Mouse (Mus musculus): ENCODE measurements at regions not wholly inside any gene's neighbourhood (a gene's known extent, or its start where the extent isn't known, plus 50 kb on each side); places are given as distances from the start of the nearest gene placed in this dataset.

GRCm38 (mm10) chr16:9121581-9121980 is 291.7 kb downstream of the 1810013L24Rik start:
- Histone ChIP-seq H3K36me3 (ENCODE audit: control insufficient read depth, insufficient read depth, low read length) (no peaks in the 10 kb centered on the region), H3K27me3 (replicated peaks; ENCODE audit: control insufficient read depth, insufficient read depth, low read length) (no peaks in the 10 kb centered on the region), H3K27ac (ENCODE audit: low read depth, low read length) (no peak overlapping the region), H3K4me2 (ENCODE audit: low read length) (no peak overlapping the region), H3K9ac (ENCODE audit: low read depth, low read length) (no peak overlapping the region), H3K4me3 (ENCODE audit: low read length) (no peak overlapping the region), H3K4me1 (ENCODE audit: control insufficient read depth, insufficient read depth, low read depth, low read length) (no peaks in the 10 kb centered on the region), H3K9me3 (ENCODE audit: control insufficient read depth, low read length) (no peaks in the 10 kb centered on the region)
- ATAC-seq, result no peak
- WGBS, result 95% methylated on average over 2 of the region's 2 CpGs

- WGBS, result 76% methylated on average over 3 of the region's 3 CpGs
- no peaks in the 10 kb centered on the region for H3K36me3 ChIP-seq (ENCODE audit: control insufficient read depth, insufficient read depth, low read length)
- no peak for ATAC-seq
These were observed 302.2 kb downstream of the 1810013L24Rik start for GRCm38 (mm10) chr16:9132113-9132512.

DNA sequence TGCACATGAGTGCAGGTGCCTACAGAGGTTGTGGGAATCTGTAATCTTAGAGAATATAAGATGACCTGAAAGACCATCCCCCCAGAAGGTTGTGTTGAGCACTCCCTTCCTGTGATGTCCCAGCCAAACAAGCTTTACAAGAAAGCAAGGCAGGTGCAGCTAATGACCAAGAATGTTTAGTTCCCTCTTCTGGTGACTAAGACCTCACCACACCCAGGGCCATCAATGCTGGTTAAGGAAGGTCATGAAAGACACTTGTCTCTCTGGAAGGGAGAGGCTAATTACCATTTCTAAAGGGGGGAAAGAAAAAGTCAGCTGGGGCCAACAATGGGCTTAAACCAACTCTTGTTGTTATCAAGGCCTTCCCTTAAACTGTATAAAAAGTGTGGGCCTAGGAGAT is 302.9 kb downstream of the 1810013L24Rik start:
- no peaks in the 10 kb centered on the region for H3K27me3 ChIP-seq (replicated peaks; ENCODE audit: control insufficient read depth, insufficient read depth, low read length)
- no peak for ATAC-seq

More at GRCm38 (mm10) chr16:9132113-9132512, 302.2 kb downstream of the 1810013L24Rik start:
- no peaks in the 10 kb centered on the region for H3K9me3 ChIP-seq (ENCODE audit: control insufficient read depth, low read length)
- no peak overlapping the region for H3K4me2 ChIP-seq (ENCODE audit: low read length)
- H3K27ac ChIP-seq (ENCODE audit: low read depth, low read length), result no peak overlapping the region
- H3K4me1 ChIP-seq (ENCODE audit: control insufficient read depth, insufficient read depth, low read depth, low read length), result no peaks in the 10 kb centered on the region
- H3K4me3 ChIP-seq (ENCODE audit: low read length), result no peak overlapping the region
- H3K9ac ChIP-seq (ENCODE audit: low read depth, low read length), result no peak overlapping the region
- H3K27me3 ChIP-seq (replicated peaks; ENCODE audit: control insufficient read depth, insufficient read depth, low read length), result no peaks in the 10 kb centered on the region

DNA sequence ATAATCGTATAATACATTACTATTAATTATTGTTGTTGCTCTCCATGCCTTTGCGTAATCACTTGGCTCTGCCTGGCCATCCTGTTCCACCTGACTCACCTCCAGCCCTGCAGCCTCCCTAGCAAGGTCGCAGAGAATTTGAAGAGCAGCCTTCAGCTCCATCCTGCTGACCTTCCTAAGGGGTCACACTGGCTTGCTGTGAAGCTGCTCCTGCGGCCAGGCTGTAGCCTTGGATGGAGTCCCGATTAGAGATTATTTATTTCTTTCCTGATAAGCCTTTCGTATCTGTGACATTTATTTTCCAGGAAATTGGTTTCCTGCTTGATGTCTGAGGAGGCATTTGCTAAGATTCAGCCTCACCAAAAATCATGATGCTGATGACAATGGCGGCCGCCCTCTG is 305.5 kb downstream of the 1810013L24Rik start:
- Histone ChIP-seq H3K9ac (ENCODE audit: low read depth, low read length) (no peak overlapping the region), H3K4me2 (ENCODE audit: low read length) (no peak overlapping the region), H3K4me3 (ENCODE audit: low read length) (no peak overlapping the region), H3K36me3 (ENCODE audit: control insufficient read depth, insufficient read depth, low read length) (no peaks in the 10 kb centered on the region), H3K27me3 (replicated peaks; ENCODE audit: control insufficient read depth, insufficient read depth, low read length) (no peaks in the 10 kb centered on the region), H3K4me1 (ENCODE audit: control insufficient read depth, insufficient read depth, low read depth, low read length) (no peaks in the 10 kb centered on the region), H3K9me3 (ENCODE audit: control insufficient read depth, low read length) (no peaks in the 10 kb centered on the region), H3K27ac (ENCODE audit: low read depth, low read length) (no peak overlapping the region)
- WGBS, result 82% methylated on average over 8 of the region's 8 CpGs
- ATAC-seq, result no peak

More for the DNA sequence above, 302.9 kb downstream of the 1810013L24Rik start:
- Histone ChIP-seq H3K36me3 (ENCODE audit: control insufficient read depth, insufficient read depth, low read length) (no peaks in the 10 kb centered on the region), H3K27ac (ENCODE audit: low read depth, low read length) (no peak overlapping the region), H3K9me3 (ENCODE audit: control insufficient read depth, low read length) (no peaks in the 10 kb centered on the region), H3K4me2 (ENCODE audit: low read length) (no peak overlapping the region), H3K9ac (ENCODE audit: low read depth, low read length) (no peak overlapping the region), H3K4me1 (ENCODE audit: control insufficient read depth, insufficient read depth, low read depth, low read length) (no peaks in the 10 kb centered on the region), H3K4me3 (ENCODE audit: low read length) (no peak overlapping the region)

DNA sequence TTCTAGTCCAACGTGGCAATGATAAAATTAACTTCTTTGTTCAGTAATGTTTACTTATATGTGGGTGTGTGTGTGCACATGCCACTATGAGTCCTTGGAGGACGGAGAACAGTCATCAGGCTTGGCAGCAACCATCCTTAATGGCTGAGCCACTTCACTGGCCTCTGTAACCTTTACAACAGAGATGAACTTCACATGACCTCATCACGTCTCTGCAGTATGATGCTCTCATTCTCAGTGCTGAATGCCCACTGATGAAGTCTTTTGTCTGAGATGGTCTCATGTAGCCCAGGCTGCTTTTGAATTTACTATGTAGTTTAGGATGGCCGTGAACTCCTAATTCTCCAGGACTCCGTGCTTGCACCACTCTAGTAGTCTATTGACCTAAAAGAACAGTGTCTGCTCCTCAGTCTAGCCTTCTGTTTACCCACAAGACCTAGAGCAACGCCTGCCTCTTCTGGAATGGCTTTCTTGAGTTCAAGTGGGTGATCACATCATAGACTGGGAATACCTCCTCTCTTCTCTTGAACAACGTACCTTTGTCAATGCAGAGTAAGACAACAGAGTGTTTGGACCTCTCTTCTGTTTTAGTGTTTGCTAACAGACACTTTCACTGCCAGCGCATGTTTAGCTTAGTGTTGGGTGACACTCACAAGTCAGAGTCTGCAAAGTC is 308.8 kb downstream of the 1810013L24Rik start:
- Histone ChIP-seq H3K4me2 (ENCODE audit: low read length) (no peak overlapping the region), H3K4me3 (ENCODE audit: low read length) (no peak overlapping the region), H3K9ac (ENCODE audit: low read depth, low read length) (no peak overlapping the region), H3K27ac (ENCODE audit: low read depth, low read length) (no peak overlapping the region), H3K9me3 (ENCODE audit: control insufficient read depth, low read length) (no peaks in the 10 kb centered on the region), H3K36me3 (ENCODE audit: control insufficient read depth, insufficient read depth, low read length) (no peaks in the 10 kb centered on the region), H3K4me1 (ENCODE audit: control insufficient read depth, insufficient read depth, low read depth, low read length) (no peaks in the 10 kb centered on the region), H3K27me3 (replicated peaks; ENCODE audit: control insufficient read depth, insufficient read depth, low read length) (no peaks in the 10 kb centered on the region)
- 70% methylated on average over 8 of the region's 8 CpGs for whole genome bisulfite sequencing
- ATAC-seq, result no peak

- 80% methylated on average over 3 of the region's 3 CpGs for WGBS
- H3K27me3 ChIP-seq (replicated peaks; ENCODE audit: control insufficient read depth, insufficient read depth, low read length), result no peaks in the 10 kb centered on the region
- H3K4me3 ChIP-seq (ENCODE audit: low read length), result no peak overlapping the region
- no peak overlapping the region for H3K9ac ChIP-seq (ENCODE audit: low read depth, low read length)
- no peak overlapping the region for H3K4me2 ChIP-seq (ENCODE audit: low read length)
- no peaks in the 10 kb centered on the region for H3K9me3 ChIP-seq (ENCODE audit: control insufficient read depth, low read length)
- ATAC-seq, result no peak
- H3K4me1 ChIP-seq (ENCODE audit: control insufficient read depth, insufficient read depth, low read depth, low read length), result no peaks in the 10 kb centered on the region
- H3K36me3 ChIP-seq (ENCODE audit: control insufficient read depth, insufficient read depth, low read length), result no peaks in the 10 kb centered on the region
- H3K27ac ChIP-seq (ENCODE audit: low read depth, low read length), result no peak overlapping the region
These were observed 309.5 kb downstream of the 1810013L24Rik start for GRCm38 (mm10) chr16:9139405-9139804.

- peaks cover 2% of the 10 kb centered on the region; the same call in 1 of the 2 replicates for H3K4me1 ChIP-seq (ENCODE audit: control insufficient read depth, insufficient read depth, low read depth, low read length)
- WGBS, result 57% methylated on average over 8 of the region's 8 CpGs
- H3K4me2 ChIP-seq (ENCODE audit: low read length), result no peak overlapping the region
- H3K27ac ChIP-seq (ENCODE audit: low read depth, low read length), result no peak overlapping the region
- no peaks in the 10 kb centered on the region for H3K27me3 ChIP-seq (replicated peaks; ENCODE audit: control insufficient read depth, insufficient read depth, low read length)
- H3K36me3 ChIP-seq (ENCODE audit: control insufficient read depth, insufficient read depth, low read length), result no peaks in the 10 kb centered on the region
- H3K4me3 ChIP-seq (ENCODE audit: low read length), result no peak overlapping the region
- no peak for ATAC-seq
- no peak overlapping the region for H3K9ac ChIP-seq (ENCODE audit: low read depth, low read length)
- H3K9me3 ChIP-seq (ENCODE audit: control insufficient read depth, low read length), result no peaks in the 10 kb centered on the region
These were observed 319.6 kb downstream of the 1810013L24Rik start for GRCm38 (mm10) chr16:9149209-9150135.

DNA sequence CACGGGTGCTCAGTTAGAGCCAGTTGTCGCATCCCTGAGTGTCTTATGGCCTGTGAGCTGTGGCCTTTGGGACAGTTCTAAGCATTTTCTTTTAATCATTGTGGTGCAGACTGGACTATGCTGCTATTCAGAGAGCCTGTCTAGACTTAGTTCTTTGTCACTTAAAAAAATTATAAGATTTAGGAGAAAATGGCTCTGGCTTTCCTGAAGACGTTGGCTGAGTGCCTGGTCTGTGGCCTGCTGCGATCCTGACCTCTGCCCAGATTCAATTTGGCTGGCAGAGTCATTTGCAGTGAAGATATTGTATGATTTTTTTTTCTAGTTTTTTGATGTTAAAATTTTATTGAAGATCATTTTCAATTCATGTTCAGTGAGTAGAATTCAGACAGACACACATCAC is 322.0 kb downstream of the 1810013L24Rik start:
- no peak overlapping the region for H3K4me2 ChIP-seq (ENCODE audit: low read length)
- no peak for ATAC-seq
- no peaks in the 10 kb centered on the region for H3K36me3 ChIP-seq (ENCODE audit: control insufficient read depth, insufficient read depth, low read length)
- H3K4me1 ChIP-seq (ENCODE audit: control insufficient read depth, insufficient read depth, low read depth, low read length), result peaks cover 2% of the 10 kb centered on the region; the same call in 1 of the 2 replicates
- H3K27me3 ChIP-seq (replicated peaks; ENCODE audit: control insufficient read depth, insufficient read depth, low read length), result no peaks in the 10 kb centered on the region
- no peaks in the 10 kb centered on the region for H3K9me3 ChIP-seq (ENCODE audit: control insufficient read depth, low read length)
- no peak overlapping the region for H3K27ac ChIP-seq (ENCODE audit: low read depth, low read length)
- H3K9ac ChIP-seq (ENCODE audit: low read depth, low read length), result no peak overlapping the region
- H3K4me3 ChIP-seq (ENCODE audit: low read length), result no peak overlapping the region
- WGBS, result 69% methylated on average over 4 of the region's 4 CpGs

DNA sequence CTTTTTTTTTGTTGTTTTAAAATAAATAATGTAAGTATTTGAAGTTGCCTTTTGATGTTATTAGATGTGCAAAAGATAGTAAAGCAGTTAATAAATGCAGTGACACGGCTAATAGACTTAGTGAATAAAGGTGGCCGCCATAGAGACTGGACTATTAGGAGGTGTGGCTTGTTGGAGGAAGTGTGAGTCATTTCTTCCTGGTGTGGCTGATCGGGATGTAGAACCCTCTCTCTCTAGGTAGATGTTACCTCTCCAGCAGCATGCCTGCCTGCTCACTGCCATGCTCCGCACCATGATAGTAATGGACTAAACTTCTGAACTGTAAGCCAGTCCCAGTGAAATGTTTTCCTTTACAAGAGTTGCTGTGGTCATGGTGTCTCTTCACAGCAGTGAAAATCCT is 323.6 kb downstream of the 1810013L24Rik start:
- no peaks in the 10 kb centered on the region for H3K36me3 ChIP-seq (ENCODE audit: control insufficient read depth, insufficient read depth, low read length)
- no peaks in the 10 kb centered on the region for H3K9me3 ChIP-seq (ENCODE audit: control insufficient read depth, low read length)
- no peak overlapping the region for H3K9ac ChIP-seq (ENCODE audit: low read depth, low read length)
- ATAC-seq, result no peak
- H3K4me2 ChIP-seq (ENCODE audit: low read length), result no peak overlapping the region
- H3K4me3 ChIP-seq (ENCODE audit: low read length), result no peak overlapping the region
- no peak overlapping the region for H3K27ac ChIP-seq (ENCODE audit: low read depth, low read length)
- H3K4me1 ChIP-seq (ENCODE audit: control insufficient read depth, insufficient read depth, low read depth, low read length), result peaks cover 2% of the 10 kb centered on the region; the same call in 1 of the 2 replicates
- H3K27me3 ChIP-seq (replicated peaks; ENCODE audit: control insufficient read depth, insufficient read depth, low read length), result no peaks in the 10 kb centered on the region
- 98% methylated on average over 4 of the region's 4 CpGs for WGBS

All from hindbrain, embryonic 16.5 days (tissue).